Mouse (Mus musculus) testis, adult 2 months (tissue): Measurements from ENCODE around the gene Ddx25.

Experiments used
- CTCF ChIP-seq: fragments of 200-500 bp; IDR thresholded peaks from 2 replicates; pipeline ENCODE4 v1.5.1; 2012; ENCODE audit warnings: low read depth, mild to moderate bottlenecking, inconsistent platforms, low read length, moderate library complexity; ENCODE audit not compliant: control insufficient read depth, insufficient read depth, insufficient replicate concordance
- POLR2A ChIP-seq: fragments of 200-500 bp; IDR thresholded peaks from 2 replicates; pipeline ENCODE4 v1.6.1; 2012; ENCODE audit warnings: low read depth, mild to moderate bottlenecking, inconsistent platforms, low read length, moderate library complexity; ENCODE audit not compliant: control insufficient read depth

DNA sequence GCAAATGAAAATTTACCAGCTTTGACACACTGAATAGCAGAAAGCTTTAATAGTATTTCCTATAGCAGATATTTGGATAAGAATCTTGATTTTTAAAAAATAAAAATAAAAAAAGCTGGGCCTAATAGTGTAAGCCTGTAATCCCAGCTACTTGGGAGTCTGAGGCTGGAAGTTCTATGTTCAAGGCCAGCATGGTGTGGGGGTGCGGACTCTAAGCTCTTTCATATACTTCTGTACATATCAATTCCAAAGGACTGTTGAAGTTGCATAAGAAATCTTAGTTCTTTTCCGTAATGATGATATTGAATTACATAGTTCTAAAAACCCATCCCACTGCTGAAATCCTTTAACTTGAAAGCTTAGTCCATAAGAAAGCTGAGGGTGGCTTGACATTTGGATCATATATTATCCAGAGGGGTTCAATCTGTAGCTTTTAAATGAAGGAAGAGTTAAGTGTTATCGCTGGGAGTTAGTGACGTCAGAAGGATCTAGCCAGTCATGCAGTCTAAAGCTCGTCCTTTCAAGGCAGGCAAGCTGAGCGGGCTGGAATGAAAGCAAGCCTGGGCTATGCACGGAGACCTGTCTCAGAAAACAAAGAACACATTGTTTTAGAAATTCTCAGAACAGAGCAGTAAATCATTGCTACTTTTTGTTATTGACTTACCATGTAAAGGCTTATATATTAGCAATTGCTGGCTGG, 65.1 kb downstream of the Ddx25 start:
- TF ChIP-seq POLR2A: no peak
- no peak for TF ChIP-seq CTCF
